Mouse (Mus musculus): ENCODE results near the gene March8.

GRCm38 (mm10) chr6:116415126-116415676 is 77.4 kb downstream of the March8 start:
- TF ChIP-seq MAX (IDR thresholded peaks at IDR 0.05) (no peak), CTCF (IDR thresholded peaks at IDR 0.05; ENCODE audit: control insufficient read depth, insufficient read depth, insufficient read length) (no peak), USF1 (IDR thresholded peaks at IDR 0.05; ENCODE audit: low read depth) (no peak), MYOG (IDR thresholded peaks at IDR 0.05; ENCODE audit: control insufficient read depth, extremely low read depth, insufficient read length) (no peak), MYOD1 (IDR thresholded peaks at IDR 0.05; ENCODE audit: control insufficient read depth, insufficient read length, low read depth) (no peak), CEBPB (IDR thresholded peaks at IDR 0.05; ENCODE audit: low read depth) (no peak), FOSL1 (IDR thresholded peaks at IDR 0.05; ENCODE audit: insufficient read depth, low read length, poor library complexity, severe bottlenecking) (no peak)

Data from C2C12 (cell line).